Mouse (Mus musculus) right cerebral cortex, postnatal 14 days (tissue): ENCODE results near the gene Tex2.

Experiments used
- DNase-seq: peaks from one replicate; pipeline ENCODE4 v3.0.0; 2022

Tex2 gene

DNA sequence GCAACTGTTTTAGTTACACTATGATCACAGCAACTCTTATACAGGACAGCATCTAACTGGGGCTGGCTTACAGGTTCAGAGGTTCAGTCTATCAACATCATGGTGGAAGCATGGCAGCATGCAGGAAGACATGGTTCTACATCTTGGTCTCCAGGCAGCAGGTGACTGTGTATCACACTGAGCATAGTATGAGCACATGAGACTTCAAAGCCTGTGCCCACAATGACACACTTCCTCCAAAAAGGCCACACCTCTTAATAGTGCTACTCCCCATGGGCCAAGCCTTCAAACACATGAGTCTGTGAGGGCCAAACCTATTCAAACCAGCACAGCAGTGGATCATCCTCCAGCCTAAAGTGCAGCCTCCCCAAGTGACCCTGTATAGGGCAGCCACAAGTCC is 70.8 kb downstream of the Tex2 start:
- no peak for DNase-seq

- DNase-seq, result no peak
These were observed 72.5 kb downstream of the Tex2 start for GRCm38 (mm10) chr11:106540506-106541268.

DNA sequence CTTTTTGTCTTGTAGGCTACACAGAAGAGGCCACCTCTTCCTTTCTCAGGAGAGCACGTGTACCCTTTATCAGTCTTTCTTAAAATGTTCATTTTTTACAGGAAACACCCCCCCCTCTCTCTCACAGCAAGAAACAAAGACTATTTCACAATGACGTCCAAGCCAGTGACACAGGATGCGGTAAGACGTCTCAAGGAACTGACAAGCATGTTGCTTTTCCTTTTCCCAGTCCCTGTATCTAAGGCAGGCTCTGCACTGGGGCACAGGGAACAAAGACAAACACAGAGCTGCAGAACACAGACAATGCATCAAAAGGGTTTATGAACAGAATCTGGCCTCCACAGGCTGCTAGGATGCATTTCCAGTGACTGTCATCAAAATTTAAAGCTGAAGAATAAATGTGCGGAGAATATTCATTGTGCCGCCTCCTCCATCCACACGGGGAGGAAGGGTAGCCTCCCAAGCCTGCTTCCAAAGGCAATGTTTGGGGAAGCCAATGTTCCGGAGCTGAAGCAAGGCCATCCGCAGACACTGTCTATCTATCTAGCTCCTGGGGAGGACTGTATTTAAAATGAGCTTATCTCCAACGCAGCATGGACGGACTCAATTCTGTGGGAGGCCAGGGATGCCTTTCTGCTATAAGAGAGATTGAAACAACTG is 76.8 kb downstream of the Tex2 start:
- DNase-seq, result no peak

DNA sequence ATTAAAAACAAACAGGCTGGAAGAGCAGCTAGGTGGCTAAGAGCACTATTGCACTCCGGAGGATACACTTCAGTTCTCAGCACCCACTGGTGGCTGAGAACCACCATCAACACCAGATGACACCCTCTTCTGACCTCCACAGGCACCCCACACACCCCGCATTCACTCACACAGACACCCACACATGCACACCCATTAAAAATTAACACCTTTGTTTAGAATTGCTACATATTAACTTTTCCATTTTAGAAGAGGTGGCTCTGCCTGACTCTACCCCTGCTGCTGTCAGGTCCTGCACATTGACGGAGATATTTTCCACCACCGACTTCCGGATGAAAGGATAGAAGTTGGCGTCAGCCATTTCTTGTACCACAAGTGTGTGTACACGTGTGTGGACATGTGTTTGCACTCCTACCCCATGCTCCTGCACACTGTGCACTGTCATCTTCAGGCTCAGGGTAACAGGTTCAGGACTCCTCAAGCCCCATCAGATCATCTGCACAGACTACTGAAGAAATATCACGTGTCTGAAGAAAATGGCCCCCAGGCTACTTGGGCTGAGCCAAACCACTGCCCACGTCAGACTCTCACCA is 77.5 kb downstream of the Tex2 start:
- no peak for DNase-seq

GRCm38 (mm10) chr11:106532248-106532790 is 80.9 kb downstream of the Tex2 start:
- DNase-seq, result no peak

DNA sequence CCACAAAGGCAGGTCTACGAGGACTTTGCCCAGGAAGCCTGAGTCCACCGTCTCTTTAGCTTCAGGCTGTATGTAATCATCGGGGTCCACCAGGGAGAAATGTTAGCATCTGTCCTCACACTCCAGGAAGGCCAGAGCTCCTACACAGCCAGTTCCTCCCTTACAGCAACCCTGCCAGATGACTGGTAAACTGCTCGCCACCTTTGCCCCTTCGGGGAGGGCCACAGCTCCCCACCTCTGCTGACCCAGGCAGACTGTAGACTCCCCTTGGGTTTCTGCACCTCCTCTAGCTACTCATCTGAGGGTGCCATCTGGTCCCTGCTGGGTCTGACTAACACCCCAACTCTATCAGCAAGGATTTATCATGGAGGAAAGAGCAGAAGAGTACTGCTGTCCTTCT is 83.4 kb downstream of the Tex2 start:
- DNase-seq, result no peak

GRCm38 (mm10) chr11:106529113-106529512 is 84.1 kb downstream of the Tex2 start:
- no peak for DNase-seq

DNA sequence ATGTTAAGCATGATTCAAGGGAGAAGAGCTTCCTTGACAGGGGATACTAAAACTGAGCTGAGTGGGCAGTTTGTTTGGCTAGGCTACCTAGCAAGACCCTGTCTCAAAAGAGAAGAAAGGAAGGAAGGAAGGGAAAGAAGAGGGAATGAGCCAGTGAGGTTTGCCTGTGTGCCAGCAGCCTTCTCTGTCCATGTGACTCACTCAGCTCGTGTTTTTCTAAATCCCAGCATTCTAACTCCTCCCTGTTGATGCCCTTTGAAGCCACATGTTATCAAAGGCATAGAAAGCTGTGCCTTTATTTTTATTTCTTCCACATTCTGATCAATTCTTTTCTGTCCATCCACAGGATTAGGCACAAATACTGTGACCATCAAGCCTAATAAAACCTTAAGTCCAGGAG is 85.3 kb downstream of the Tex2 start:
- DNase-seq, result no peak

DNA sequence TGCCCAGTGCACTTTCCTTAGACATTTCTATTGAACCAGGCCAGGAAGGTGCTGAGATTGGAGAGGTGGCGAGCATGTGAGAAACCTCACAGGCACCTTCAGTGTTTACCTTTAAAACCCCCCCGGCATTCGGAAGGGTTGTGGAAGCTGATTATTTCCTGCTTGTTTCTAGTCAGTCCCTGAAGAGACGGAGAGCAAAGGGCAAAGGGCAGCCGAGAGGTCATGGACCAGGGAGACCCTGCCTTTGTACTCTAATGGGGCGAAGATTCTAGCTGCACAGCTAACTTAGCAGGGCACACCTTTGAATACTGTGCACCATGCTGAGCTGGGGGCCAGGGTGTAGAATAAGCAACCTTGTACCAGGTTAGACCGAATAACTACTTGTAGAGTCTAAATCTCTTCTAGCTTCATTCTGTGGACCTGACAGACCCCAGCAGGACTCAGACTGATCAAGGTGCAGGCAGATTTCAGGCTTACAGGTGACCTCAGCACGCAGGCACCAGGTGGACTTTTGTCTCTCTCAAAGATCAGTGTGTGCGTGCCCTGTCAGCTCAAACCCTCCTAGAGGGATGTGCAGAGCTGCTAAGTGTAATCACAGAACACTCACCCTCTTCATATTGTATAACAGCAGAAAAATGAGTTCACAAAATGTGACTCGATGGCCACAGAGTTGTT is 85.9 kb downstream of the Tex2 start:
- no peak for DNase-seq

GRCm38 (mm10) chr11:106522538-106522937 is 90.7 kb downstream of the Tex2 start:
- DNase-seq, result no peak

GRCm38 (mm10) chr11:106521612-106522011 is 91.6 kb downstream of the Tex2 start:
- DNase-seq, result no peak

- no peak for DNase-seq
These were observed 92.8 kb downstream of the Tex2 start for GRCm38 (mm10) chr11:106520404-106520803.

DNA sequence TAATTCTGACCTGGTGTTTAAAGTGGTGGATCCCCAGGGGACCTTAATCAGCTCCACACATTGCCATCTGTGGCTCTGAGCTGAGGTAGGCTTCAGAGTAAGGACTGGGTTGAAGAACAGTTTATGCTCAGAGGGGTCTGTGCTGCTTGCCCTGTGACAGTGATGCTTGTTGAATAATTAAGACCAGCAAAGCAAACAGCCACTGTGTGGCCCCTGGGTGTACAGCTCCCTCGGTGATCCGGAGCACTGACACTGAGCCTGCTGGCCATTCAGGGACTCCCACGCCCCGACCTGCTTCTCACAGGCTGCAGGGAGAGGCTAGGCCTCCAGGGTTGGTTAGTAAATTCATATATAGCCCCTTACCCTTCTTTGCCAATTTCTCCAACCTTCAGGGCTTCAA is 93.7 kb downstream of the Tex2 start:
- no peak for DNase-seq

- no peak for DNase-seq
These were observed 94.8 kb downstream of the Tex2 start for GRCm38 (mm10) chr11:106518391-106518790.

GRCm38 (mm10) chr11:106515079-106515745 is 98.0 kb downstream of the Tex2 start:
- DNase-seq, result no peak

DNA sequence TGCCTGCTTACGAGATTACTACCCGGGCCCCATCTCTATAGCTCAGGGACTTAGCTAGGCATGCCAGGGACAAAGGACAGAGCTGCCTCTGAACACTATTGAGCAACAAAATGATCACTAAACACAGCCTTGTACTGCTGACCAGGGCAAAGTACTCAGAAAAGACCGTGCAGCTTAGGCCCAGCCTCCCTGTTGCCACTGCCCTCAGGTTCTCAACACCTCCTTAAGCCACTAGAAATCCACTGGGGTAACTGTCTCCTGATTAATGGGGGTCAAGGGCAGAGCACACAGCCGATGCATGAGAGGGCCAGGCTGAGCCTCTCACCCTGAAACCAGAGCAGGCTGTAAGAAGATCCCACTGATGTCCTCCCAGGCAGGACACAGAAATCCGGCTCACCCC is 98.8 kb downstream of the Tex2 start:
- DNase-seq, result no peak

DNA sequence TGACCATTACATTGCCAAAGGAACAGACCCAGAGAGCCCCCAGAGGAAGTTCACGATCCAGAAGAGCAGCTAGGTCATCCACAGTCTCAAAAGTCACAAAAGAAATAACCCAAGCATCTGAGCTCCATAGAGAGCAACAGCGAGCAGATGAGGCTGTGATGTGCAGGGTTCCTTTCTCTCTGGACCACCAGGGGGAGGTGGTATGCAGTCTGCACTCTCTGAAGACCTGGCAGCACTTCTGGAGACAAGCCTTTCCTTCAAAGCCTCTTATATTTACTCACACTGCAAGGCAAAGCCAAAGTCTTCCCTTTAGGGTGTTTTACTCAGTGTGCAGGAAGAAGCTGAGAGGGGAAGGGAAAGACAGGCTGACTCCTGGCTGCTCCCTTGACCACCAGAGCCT is 100.1 kb downstream of the Tex2 start:
- DNase-seq, result peak; percentile 70

DNA sequence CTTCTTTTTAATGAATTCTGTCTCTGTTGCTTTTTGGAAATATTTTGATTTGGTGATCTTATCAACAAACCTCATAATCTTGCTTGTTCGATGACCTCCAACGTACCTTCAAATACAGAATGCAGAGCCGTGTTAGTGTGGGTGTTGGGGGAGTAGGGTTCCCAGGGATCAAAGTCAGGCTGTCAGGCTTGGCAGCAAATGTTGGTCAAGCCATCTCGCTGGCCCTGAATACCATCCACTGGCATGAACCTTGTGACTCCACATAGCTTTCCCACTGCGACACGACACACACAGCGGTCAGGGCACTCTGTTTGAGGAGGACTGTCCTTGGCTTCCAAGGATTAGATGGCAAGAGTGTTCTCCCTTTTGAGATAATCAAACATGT is 101.2 kb downstream of the Tex2 start:
- DNase-seq, result no peak

- DNase-seq, result no peak
These were observed 101.8 kb downstream of the Tex2 start for GRCm38 (mm10) chr11:106511236-106512005.

DNA sequence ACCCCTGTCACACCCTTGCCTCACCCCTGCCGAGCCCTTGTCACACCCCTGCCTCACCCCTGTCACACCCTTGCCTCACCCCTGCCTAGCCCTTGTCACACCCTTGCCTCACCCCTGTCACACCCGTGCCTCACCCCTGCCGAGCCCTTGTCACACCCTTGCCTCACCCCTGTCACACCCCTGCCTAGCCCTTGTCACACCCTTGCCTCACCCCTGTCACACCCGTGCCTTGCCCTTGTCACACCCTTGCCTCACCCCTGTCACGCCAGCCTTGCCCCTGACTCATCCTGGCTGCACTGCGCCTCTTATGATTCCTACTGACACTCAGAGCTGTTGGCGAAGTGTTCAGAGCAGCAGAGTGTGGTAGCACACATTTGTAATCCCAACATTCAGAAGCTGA is 105.6 kb downstream of the Tex2 start:
- DNase-seq, result no peak

GRCm38 (mm10) chr11:106506211-106506610 is 107.0 kb downstream of the Tex2 start:
- DNase-seq, result no peak

- DNase-seq, result no peak
These were observed 109.1 kb downstream of the Tex2 start for GRCm38 (mm10) chr11:106504129-106504528.
